Mouse (Mus musculus): ENCODE measurements around the gene Map4k4. TPM values are rescaled to one million over a fixed set of nuclear protein-coding genes. Genes with fewer than 3 reads are reported as not detected.

The Map4k4 gene
- polyA plus RNA-seq, 1 experiment from 2014 or later: 56.6 TPM

DNA sequence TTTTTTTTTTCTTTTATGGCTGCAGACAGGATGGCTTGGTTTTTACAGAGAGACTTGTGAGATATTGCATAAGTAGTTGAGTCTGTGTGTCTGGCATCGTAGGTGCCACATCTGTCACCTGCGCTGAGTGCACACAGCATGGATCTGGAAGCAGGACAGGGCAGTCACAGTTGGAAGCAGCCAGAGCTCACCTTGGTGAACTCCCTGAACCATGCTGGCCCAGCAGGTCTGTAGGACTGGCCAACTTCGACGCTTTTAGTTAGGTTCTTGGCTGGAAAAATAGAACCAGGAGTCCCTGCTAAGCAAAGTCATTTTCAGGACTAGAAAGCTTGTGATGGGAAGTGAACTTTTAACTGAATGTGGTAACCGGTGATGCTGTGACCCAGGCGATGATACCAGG is 46.5 kb downstream of the Map4k4 start:
- H3K9ac ChIP-seq (replicated peaks; ENCODE audit: low read depth, low read length): no peak overlapping the region
- H3K27ac ChIP-seq (ENCODE audit: low read depth, low read length): peak overlapping the region; percentile 72
- H3K4me3 ChIP-seq (ENCODE audit: low read depth, low read length): no peak overlapping the region
- no peak overlapping the region for H3K4me2 ChIP-seq (ENCODE audit: low read depth, low read length)
- 54% methylated on average over 6 of the region's 6 CpGs for WGBS
- no peaks in the 10 kb centered on the region for H3K36me3 ChIP-seq (ENCODE audit: control insufficient read depth, insufficient read depth, low read length)
- no peaks in the 10 kb centered on the region for H3K9me3 ChIP-seq (ENCODE audit: control insufficient read depth, low read length)
- H3K27me3 ChIP-seq (ENCODE audit: control insufficient read depth, insufficient read depth, low read length): no peaks in the 10 kb centered on the region
- no peak for ATAC-seq (ENCODE audit: low read depth)
- H3K4me1 ChIP-seq (ENCODE audit: control insufficient read depth, insufficient read depth, low read length): peaks cover 75% of the 10 kb centered on the region

DNA sequence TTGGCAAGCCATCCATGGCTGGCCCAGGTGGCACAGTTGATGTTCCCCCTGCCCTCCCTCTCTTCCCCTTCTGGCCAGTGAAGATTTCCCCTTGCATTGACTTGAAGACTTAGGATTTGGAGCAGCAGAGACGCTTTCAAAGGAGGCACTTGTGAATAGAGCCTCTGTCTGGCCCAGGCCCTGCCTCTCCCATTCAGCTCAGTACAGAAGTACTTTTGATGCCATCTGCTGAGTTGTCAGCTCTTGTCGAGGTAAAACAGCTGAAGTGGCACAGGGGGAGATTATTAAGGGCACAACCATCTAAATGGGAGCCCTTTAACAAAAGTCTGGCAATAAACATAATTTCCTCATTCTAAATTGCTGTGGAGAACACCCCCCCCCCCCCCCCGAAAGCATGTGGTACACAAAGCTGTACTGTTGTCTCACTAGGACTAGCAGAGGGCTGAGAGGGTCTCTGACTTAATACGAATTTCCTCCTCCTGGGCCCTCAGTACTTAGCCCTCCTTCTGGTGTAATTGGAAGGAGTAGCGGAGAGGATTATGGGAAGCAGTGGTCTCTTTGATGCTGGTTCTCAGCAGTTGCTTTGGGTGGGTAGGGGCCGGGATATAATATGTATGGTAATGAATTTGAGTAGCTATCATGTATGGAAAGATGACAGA is 47.1 kb downstream of the Map4k4 start:
- Histone ChIP-seq H3K27ac (ENCODE audit: low read depth, low read length) (peak overlapping the region; percentile 75), H3K27me3 (ENCODE audit: control insufficient read depth, insufficient read depth, low read length) (no peaks in the 10 kb centered on the region), H3K4me1 (ENCODE audit: control insufficient read depth, insufficient read depth, low read length) (peaks cover 70% of the 10 kb centered on the region), H3K4me3 (ENCODE audit: low read depth, low read length) (no peak overlapping the region), H3K9ac (replicated peaks; ENCODE audit: low read depth, low read length) (no peak overlapping the region), H3K4me2 (ENCODE audit: low read depth, low read length) (no peak overlapping the region), H3K9me3 (ENCODE audit: control insufficient read depth, low read length) (no peaks in the 10 kb centered on the region), H3K36me3 (ENCODE audit: control insufficient read depth, insufficient read depth, low read length) (no peaks in the 10 kb centered on the region)
- ATAC-seq (ENCODE audit: low read depth): peak; percentile 81
- WGBS: 21% methylated on average over 6 of the region's 6 CpGs

DNA sequence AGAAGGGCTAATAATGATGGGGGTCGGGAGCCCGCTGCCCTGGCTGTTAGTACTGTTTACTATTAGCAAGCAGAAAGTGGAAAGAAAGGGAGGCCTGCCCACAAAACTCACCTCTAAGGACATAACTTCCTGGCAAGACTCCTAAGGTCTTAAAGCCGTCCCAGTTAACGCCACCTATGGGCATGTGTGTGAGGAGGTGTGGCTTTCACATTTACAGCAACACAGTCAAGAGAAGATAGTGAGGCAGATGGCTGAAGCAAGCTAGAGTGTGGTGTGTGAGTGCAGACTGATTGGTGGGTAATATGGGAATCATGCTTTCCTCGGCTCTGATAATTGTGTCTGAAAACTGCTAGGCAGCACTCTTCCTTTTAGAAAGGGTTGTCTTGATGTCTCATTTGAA is 48.5 kb downstream of the Map4k4 start:
- H3K4me3 ChIP-seq (ENCODE audit: low read depth, low read length): no peak overlapping the region
- H3K9ac ChIP-seq (replicated peaks; ENCODE audit: low read depth, low read length): no peak overlapping the region
- no peaks in the 10 kb centered on the region for H3K27me3 ChIP-seq (ENCODE audit: control insufficient read depth, insufficient read depth, low read length)
- no peak overlapping the region for H3K4me2 ChIP-seq (ENCODE audit: low read depth, low read length)
- no peaks in the 10 kb centered on the region for H3K36me3 ChIP-seq (ENCODE audit: control insufficient read depth, insufficient read depth, low read length)
- ATAC-seq (ENCODE audit: low read depth): no peak
- H3K9me3 ChIP-seq (ENCODE audit: control insufficient read depth, low read length): no peaks in the 10 kb centered on the region
- peaks cover 65% of the 10 kb centered on the region for H3K4me1 ChIP-seq (ENCODE audit: control insufficient read depth, insufficient read depth, low read length)
- 44% methylated on average over 5 of the region's 5 CpGs for WGBS
- H3K27ac ChIP-seq (ENCODE audit: low read depth, low read length): no peak overlapping the region

DNA sequence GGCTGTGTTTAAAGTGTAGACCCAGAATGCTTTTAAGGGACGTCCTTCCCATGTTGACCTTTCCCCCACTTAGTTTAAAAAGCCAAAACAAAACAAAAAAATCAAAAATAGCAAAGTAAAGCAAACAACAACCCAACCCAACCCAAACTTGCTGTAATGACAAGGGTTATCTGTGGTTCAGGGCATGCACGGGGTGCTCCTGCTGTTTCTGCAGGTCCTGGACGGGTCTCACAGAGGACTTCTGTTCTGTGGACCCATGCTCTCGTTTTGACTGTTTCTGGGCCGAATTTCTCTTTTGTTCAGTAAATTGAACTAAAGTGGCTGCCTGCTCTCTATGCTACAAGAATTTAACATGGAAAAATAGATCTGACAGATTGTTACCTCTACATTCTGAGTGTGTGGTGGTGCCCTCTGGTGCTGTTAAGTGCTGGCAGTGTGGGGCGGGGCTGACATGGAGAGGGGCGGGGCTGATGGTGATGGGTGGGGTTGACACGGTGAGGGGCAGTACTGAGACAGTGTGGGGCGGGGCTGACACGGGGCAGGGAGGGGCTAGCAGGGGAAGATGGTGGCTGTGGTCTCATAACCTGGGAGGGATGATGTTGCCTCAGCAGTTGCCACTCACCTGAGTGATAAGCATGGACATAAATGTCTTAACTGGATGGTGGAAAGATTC is 49.2 kb downstream of the Map4k4 start:
- H3K4me1 ChIP-seq (ENCODE audit: control insufficient read depth, insufficient read depth, low read length): peaks cover 61% of the 10 kb centered on the region
- no peak overlapping the region for H3K27ac ChIP-seq (ENCODE audit: low read depth, low read length)
- H3K27me3 ChIP-seq (ENCODE audit: control insufficient read depth, insufficient read depth, low read length): no peaks in the 10 kb centered on the region
- H3K4me3 ChIP-seq (ENCODE audit: low read depth, low read length): no peak overlapping the region
- no peaks in the 10 kb centered on the region for H3K9me3 ChIP-seq (ENCODE audit: control insufficient read depth, low read length)
- ATAC-seq (ENCODE audit: low read depth): no peak
- WGBS: 46% methylated on average over 10 of the region's 10 CpGs
- H3K9ac ChIP-seq (replicated peaks; ENCODE audit: low read depth, low read length): no peak overlapping the region
- no peaks in the 10 kb centered on the region for H3K36me3 ChIP-seq (ENCODE audit: control insufficient read depth, insufficient read depth, low read length)
- no peak overlapping the region for H3K4me2 ChIP-seq (ENCODE audit: low read depth, low read length)

- no peak for ATAC-seq (ENCODE audit: low read depth)
- H3K9ac ChIP-seq (replicated peaks; ENCODE audit: low read depth, low read length): no peak overlapping the region
- peaks cover 58% of the 10 kb centered on the region for H3K4me1 ChIP-seq (ENCODE audit: control insufficient read depth, insufficient read depth, low read length)
- no peaks in the 10 kb centered on the region for H3K9me3 ChIP-seq (ENCODE audit: control insufficient read depth, low read length)
- WGBS: 48% methylated on average over 3 of the region's 3 CpGs
- no peak overlapping the region for H3K4me2 ChIP-seq (ENCODE audit: low read depth, low read length)
- no peak overlapping the region for H3K27ac ChIP-seq (ENCODE audit: low read depth, low read length)
- no peaks in the 10 kb centered on the region for H3K27me3 ChIP-seq (ENCODE audit: control insufficient read depth, insufficient read depth, low read length)
- no peaks in the 10 kb centered on the region for H3K36me3 ChIP-seq (ENCODE audit: control insufficient read depth, insufficient read depth, low read length)
- H3K4me3 ChIP-seq (ENCODE audit: low read depth, low read length): no peak overlapping the region
These were observed 49.9 kb downstream of the Map4k4 start for GRCm38 (mm10) chr1:39950590-39950989.

DNA sequence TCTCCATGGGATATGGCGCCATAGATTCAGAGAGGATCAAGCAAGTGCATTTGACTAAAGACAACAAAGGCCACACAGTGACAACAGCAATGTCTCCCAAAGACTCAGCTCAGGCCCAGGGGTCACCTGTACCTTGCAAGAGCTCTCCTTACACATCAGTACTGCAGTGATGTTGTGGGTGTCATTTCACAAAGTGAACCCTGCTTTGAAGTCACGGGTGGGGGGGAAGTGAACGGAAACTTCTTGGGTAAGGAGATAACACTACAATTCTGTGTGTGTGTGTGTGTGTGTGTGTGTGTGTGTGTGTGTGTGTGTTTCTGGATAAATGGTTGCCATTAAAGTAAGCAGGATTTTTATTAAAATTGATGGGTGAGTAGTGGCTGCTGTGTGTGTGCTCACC is 53.9 kb downstream of the Map4k4 start:
- Histone ChIP-seq H3K27me3 (ENCODE audit: control insufficient read depth, insufficient read depth, low read length) (no peaks in the 10 kb centered on the region), H3K27ac (ENCODE audit: low read depth, low read length) (no peak overlapping the region), H3K36me3 (ENCODE audit: control insufficient read depth, insufficient read depth, low read length) (no peaks in the 10 kb centered on the region), H3K4me1 (ENCODE audit: control insufficient read depth, insufficient read depth, low read length) (peaks cover 54% of the 10 kb centered on the region), H3K4me3 (ENCODE audit: low read depth, low read length) (no peak overlapping the region), H3K4me2 (ENCODE audit: low read depth, low read length) (no peak overlapping the region), H3K9ac (replicated peaks; ENCODE audit: low read depth, low read length) (no peak overlapping the region), H3K9me3 (ENCODE audit: control insufficient read depth, low read length) (no peaks in the 10 kb centered on the region)
- no peak for ATAC-seq (ENCODE audit: low read depth)
- WGBS: 87% methylated on average over 3 of the region's 3 CpGs

DNA sequence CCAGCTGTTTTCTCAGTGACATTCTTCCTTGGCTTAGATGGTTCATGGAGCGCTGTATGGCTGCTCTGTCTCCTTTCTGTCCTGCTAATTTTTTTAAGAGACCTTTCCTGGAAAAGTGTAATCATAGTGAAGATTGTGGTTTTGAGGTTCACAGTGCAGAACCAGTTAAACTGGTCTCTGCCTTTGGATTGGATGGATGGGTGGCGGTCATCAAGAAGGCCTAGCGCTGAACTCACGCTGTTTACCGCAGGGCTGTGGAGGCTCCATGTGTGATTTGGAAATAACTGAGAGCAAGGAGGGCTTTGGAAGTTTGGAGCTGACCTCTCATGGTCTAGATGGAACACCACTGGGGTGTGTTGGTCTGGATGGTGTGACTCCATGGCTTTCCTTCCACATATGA is 56.0 kb downstream of the Map4k4 start:
- 84% methylated on average over 5 of the region's 5 CpGs for WGBS
- no peak overlapping the region for H3K27ac ChIP-seq (ENCODE audit: low read depth, low read length)

GRCm38 (mm10) chr1:39957981-39958380 is 57.3 kb downstream of the Map4k4 start:
- Histone ChIP-seq H3K9ac (replicated peaks; ENCODE audit: low read depth, low read length) (no peak overlapping the region), H3K4me3 (ENCODE audit: low read depth, low read length) (no peak overlapping the region), H3K4me1 (ENCODE audit: control insufficient read depth, insufficient read depth, low read length) (peaks cover 48% of the 10 kb centered on the region), H3K27ac (ENCODE audit: low read depth, low read length) (no peak overlapping the region), H3K36me3 (ENCODE audit: control insufficient read depth, insufficient read depth, low read length) (no peaks in the 10 kb centered on the region), H3K27me3 (ENCODE audit: control insufficient read depth, insufficient read depth, low read length) (no peaks in the 10 kb centered on the region), H3K9me3 (ENCODE audit: control insufficient read depth, low read length) (no peaks in the 10 kb centered on the region), H3K4me2 (ENCODE audit: low read depth, low read length) (no peak overlapping the region)
- 60% methylated on average over 7 of the region's 7 CpGs for WGBS
- ATAC-seq (ENCODE audit: low read depth): no peak

More for the DNA sequence above, 56.0 kb downstream of the Map4k4 start:
- H3K4me1 ChIP-seq (ENCODE audit: control insufficient read depth, insufficient read depth, low read length): peaks cover 46% of the 10 kb centered on the region
- no peak overlapping the region for H3K4me2 ChIP-seq (ENCODE audit: low read depth, low read length)
- no peaks in the 10 kb centered on the region for H3K27me3 ChIP-seq (ENCODE audit: control insufficient read depth, insufficient read depth, low read length)
- H3K9ac ChIP-seq (replicated peaks; ENCODE audit: low read depth, low read length): no peak overlapping the region
- no peak overlapping the region for H3K4me3 ChIP-seq (ENCODE audit: low read depth, low read length)
- H3K9me3 ChIP-seq (ENCODE audit: control insufficient read depth, low read length): no peaks in the 10 kb centered on the region
- ATAC-seq (ENCODE audit: low read depth): no peak
- H3K36me3 ChIP-seq (ENCODE audit: control insufficient read depth, insufficient read depth, low read length): no peaks in the 10 kb centered on the region

DNA sequence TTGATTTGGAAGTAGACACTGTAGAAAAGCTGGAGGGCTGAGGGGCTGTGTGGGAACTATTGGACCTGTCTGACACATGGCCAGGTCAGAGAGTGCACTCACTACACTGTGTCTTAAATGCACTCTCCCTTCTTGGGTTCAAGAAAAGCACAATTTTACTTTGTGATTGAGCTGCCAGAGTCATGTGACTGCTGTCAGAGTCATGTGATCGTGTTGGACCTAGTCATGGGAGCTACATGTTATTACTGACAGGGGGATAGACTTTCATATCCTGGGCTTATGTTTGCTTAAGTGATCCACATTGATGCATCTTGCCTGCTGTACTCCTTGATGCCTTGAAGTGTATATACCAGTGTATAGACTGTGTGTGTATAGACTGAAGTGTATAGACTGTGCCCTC is 59.9 kb downstream of the Map4k4 start:
- ATAC-seq (ENCODE audit: low read depth): 0 out of 2 replicates have a peak, but pooled peaks have one; percentile 16
- Histone ChIP-seq H3K27ac (ENCODE audit: low read depth, low read length) (no peak overlapping the region), H3K4me1 (ENCODE audit: control insufficient read depth, insufficient read depth, low read length) (peaks cover 46% of the 10 kb centered on the region), H3K36me3 (ENCODE audit: control insufficient read depth, insufficient read depth, low read length) (no peaks in the 10 kb centered on the region), H3K27me3 (ENCODE audit: control insufficient read depth, insufficient read depth, low read length) (no peaks in the 10 kb centered on the region), H3K9ac (replicated peaks; ENCODE audit: low read depth, low read length) (no peak overlapping the region), H3K4me2 (ENCODE audit: low read depth, low read length) (no peak overlapping the region), H3K4me3 (ENCODE audit: low read depth, low read length) (no peak overlapping the region), H3K9me3 (ENCODE audit: control insufficient read depth, low read length) (no peaks in the 10 kb centered on the region)
- WGBS: 96% methylated on average over 1 of the region's 1 CpGs

Data from neural tube, embryonic 14.5 days (tissue).